Mouse (Mus musculus) forebrain, embryonic 16.5 days (tissue): Measurements from ENCODE around the gene Dcun1d4. TPM values are rescaled to one million over a fixed set of nuclear protein-coding genes. Genes with fewer than 3 reads are reported as not detected.

ENCODE experiments used
- ATAC-seq: fragments of 200-750 bp; cut with Nextera tagmentation; 2 replicates; pipeline ENCODE4 v1.8.0; 2017; ENCODE audit warnings: mild to moderate bottlenecking, moderate library complexity
- H3K27ac ChIP-seq: fragments of 300-500 bp; sonication (generic); 2 replicates; pipeline ENCODE4 v1.5.1; 2014; ENCODE audit warnings: low read length, control low read depth
- H3K27me3 ChIP-seq: fragments of 300-500 bp; sonication (generic); replicated peaks from 2 replicates; pipeline ENCODE4 v1.6.1; 2014; ENCODE audit warnings: low read length; ENCODE audit not compliant: control insufficient read depth, insufficient read depth
- H3K36me3 ChIP-seq: fragments of 300-500 bp; sonication (generic); 2 replicates; pipeline ENCODE4 v1.6.1; 2014; ENCODE audit not compliant: control insufficient read depth, insufficient read depth
- H3K4me1 ChIP-seq: fragments of 300-500 bp; sonication (generic); replicated peaks from 2 replicates; pipeline ENCODE4 v1.6.1; 2014; ENCODE audit warnings: low read length; ENCODE audit not compliant: control insufficient read depth, insufficient read depth
- H3K4me2 ChIP-seq: fragments of 300-500 bp; sonication (generic); 2 replicates; pipeline ENCODE4 v1.6.1; 2014; ENCODE audit warnings: mild to moderate bottlenecking, low read length, control low read depth
- H3K4me3 ChIP-seq: fragments of 300-500 bp; sonication (generic); replicated peaks from 2 replicates; pipeline ENCODE4 v1.5.1; 2014; ENCODE audit warnings: mild to moderate bottlenecking, low read length, control low read depth
- H3K9ac ChIP-seq: fragments of 300-500 bp; sonication (generic); replicated peaks from 2 replicates; pipeline ENCODE4 v1.6.1; 2014; ENCODE audit warnings: low read depth, low read length, control low read depth
- H3K9me3 ChIP-seq: fragments of 300-500 bp; sonication (generic); 2 replicates; pipeline ENCODE4 v1.6.1; 2016; ENCODE audit warnings: low read length; ENCODE audit not compliant: control insufficient read depth
- WGBS: fragments of 180-500 bp; shearing (Covaris S2); extraction: QIAGEN DNeasy Blood & Tissue Kit; methylation state at CpG from one replicate; pipeline ENCODE4 v1.1.7; 2014; 5-methylcytosine and 5-hydroxymethylcytosine counted together
- polyA plus RNA-seq: library from polyadenylated mRNA; unstranded; fragments of >200 nt; fragmentation: Nextera tagmentation; extraction: Ambion mirVana; gene quantifications from 2 replicates; pipeline ENCODE4 v1.2.1, GENCODE M21; 2015

Dcun1d4 gene
- polyA plus RNA-seq, 1 experiment from 2014 or later = 46.5 TPM

DNA sequence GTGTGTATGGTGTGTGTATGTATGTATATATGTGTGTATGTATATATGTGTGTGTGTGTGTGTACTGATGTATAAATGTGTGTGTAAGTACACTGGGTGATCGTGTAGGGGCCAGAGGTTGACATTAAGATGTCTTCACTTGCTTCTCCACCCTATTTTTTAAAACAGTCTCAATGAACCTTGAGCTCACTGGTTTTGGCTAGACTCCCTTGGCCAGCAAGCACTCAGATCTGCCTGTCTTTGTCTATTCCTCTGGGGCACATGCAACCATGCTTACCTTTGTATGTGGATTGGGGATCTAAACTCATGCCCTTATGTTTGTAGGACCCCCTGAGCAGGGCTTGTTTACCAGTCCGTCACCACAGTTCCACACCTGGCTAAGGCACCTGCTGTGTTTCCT is 33.4 kb downstream of the Dcun1d4 start:
- Histone ChIP-seq H3K9me3 (no peaks in the 10 kb centered on the region), H3K4me3 (no peak overlapping the region), H3K27me3 (no peaks in the 10 kb centered on the region), H3K4me1 (no peaks in the 10 kb centered on the region), H3K36me3 (peaks cover 11% of the 10 kb centered on the region), H3K27ac (no peak overlapping the region), H3K9ac (no peak overlapping the region), H3K4me2 (no peak overlapping the region)
- ATAC-seq = no peak
- WGBS = 95% methylated on average over 2 of the region's 2 CpGs

DNA sequence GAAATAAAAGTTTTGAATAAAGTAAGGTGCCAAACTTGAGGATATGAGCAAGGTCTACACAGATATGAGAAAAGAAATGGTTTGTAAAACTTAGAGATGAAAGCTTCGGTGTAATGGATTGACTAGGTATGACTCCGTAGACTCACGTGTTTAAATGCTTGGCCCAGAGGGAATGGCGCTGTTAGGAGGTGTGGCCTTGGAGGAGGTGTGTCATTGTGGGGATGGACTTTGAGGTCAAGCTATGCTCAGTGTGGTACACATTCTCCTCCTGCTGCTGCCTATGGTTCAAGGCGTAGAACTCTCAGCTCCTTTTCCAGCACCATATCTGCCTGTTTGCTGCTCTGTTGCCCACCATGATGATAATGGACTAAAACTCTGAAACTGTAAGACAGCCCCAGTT is 36.5 kb downstream of the Dcun1d4 start:
- no peaks in the 10 kb centered on the region for H3K9me3 ChIP-seq
- H3K4me1 ChIP-seq = no peaks in the 10 kb centered on the region
- 93% methylated on average over 5 of the region's 5 CpGs for WGBS
- no peak for ATAC-seq
- H3K36me3 ChIP-seq = peaks cover 11% of the 10 kb centered on the region
- no peak overlapping the region for H3K9ac ChIP-seq
- H3K4me3 ChIP-seq = no peak overlapping the region
- H3K27me3 ChIP-seq = no peaks in the 10 kb centered on the region
- no peak overlapping the region for H3K27ac ChIP-seq
- no peak overlapping the region for H3K4me2 ChIP-seq

DNA sequence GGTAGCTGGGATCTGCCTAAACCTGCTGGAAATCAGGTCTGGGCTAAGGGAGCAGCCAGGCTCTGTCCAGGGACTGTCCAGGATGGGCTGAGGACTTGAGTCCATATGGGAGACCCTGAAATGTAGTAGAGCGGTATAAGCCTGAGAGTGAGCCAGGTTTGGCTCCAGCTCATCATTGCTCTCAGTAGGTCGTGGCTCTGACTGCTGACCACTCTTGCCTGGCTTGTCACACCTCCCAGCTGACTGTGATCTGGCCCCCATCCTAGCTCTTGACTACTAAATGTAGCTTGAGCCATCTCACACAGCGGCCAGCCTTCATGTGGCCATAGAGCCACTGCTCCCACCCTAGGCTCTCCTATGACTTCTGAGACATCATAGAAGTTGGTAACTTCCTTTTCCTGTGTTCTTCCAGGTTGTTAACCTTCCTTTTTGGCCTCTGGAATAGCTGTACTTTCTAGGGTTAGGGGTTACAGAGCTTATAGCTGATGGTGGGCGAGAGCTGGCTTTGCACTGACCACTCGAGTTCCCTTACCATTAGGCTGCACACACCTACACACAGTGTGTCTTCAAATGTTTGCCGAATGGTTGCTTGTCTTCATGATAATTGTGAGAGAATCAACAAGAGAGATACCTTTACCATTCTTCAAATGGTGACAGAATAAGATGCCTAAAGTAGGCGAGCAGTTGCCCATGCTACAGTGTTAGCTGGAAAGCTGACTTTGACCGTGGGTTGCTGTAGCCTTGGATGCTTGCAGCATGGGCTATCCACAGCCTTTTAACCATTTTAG is 37.8 kb downstream of the Dcun1d4 start:
- Histone ChIP-seq H3K4me3 (no peak overlapping the region), H3K27ac (no peak overlapping the region), H3K4me1 (no peaks in the 10 kb centered on the region), H3K9me3 (no peaks in the 10 kb centered on the region), H3K36me3 (peaks cover 11% of the 10 kb centered on the region), H3K4me2 (no peak overlapping the region), H3K9ac (no peak overlapping the region), H3K27me3 (no peaks in the 10 kb centered on the region)
- WGBS = 94% methylated on average over 8 of the region's 8 CpGs
- ATAC-seq = no peak

DNA sequence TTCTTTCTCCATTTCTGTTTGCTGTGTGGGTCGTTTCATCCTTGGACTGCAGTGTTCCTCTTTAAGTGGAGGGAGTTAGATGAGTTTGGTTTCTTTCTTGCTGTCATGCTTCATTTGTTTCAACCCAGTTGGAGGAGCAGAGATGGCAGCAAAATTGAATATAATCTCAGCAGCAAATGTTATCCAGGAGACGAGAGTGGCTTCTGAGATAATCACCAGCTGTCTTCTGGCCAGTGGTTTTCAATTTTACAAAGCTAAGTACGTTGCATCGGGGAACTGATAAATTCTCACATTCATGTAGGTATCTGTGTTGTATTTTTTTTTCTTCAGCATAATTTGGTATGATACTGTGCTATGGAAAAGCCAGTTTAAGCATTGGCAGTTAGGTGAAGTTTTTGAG is 40.0 kb downstream of the Dcun1d4 start:
- no peak overlapping the region for H3K27ac ChIP-seq
- H3K4me2 ChIP-seq = no peak overlapping the region
- H3K36me3 ChIP-seq = peaks cover 14% of the 10 kb centered on the region
- no peak overlapping the region for H3K9ac ChIP-seq
- WGBS = 83% methylated on average over 4 of the region's 4 CpGs
- H3K4me1 ChIP-seq = no peaks in the 10 kb centered on the region
- H3K9me3 ChIP-seq = no peaks in the 10 kb centered on the region
- no peaks in the 10 kb centered on the region for H3K27me3 ChIP-seq
- H3K4me3 ChIP-seq = no peak overlapping the region
- ATAC-seq = no peak

DNA sequence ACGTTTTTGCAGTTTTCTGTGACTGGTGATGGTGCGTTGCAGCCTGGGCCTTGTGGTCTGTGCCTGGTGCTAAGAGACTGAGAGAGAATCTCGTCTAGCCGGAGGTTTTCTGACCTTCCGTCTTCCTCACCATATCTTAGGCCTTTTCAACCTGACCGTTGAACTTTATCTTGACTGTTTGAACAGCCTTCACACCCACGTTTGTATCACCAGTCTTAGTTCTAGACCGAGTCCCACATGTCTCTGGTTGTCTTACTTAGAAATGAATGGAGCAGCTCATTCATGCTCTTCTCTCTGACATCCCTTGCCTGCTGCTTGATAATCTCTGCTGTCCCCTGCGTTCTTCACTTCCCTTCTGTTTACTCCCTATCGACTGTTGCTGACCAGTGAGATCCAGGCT is 42.4 kb downstream of the Dcun1d4 start:
- no peak for ATAC-seq
- Histone ChIP-seq H3K36me3 (peaks cover 23% of the 10 kb centered on the region), H3K27me3 (no peaks in the 10 kb centered on the region), H3K4me3 (no peak overlapping the region), H3K27ac (no peak overlapping the region), H3K9me3 (no peaks in the 10 kb centered on the region; the same call in 1 of the 2 replicates), H3K9ac (no peak overlapping the region), H3K4me2 (no peak overlapping the region), H3K4me1 (no peaks in the 10 kb centered on the region)
- WGBS = 89% methylated on average over 10 of the region's 10 CpGs

DNA sequence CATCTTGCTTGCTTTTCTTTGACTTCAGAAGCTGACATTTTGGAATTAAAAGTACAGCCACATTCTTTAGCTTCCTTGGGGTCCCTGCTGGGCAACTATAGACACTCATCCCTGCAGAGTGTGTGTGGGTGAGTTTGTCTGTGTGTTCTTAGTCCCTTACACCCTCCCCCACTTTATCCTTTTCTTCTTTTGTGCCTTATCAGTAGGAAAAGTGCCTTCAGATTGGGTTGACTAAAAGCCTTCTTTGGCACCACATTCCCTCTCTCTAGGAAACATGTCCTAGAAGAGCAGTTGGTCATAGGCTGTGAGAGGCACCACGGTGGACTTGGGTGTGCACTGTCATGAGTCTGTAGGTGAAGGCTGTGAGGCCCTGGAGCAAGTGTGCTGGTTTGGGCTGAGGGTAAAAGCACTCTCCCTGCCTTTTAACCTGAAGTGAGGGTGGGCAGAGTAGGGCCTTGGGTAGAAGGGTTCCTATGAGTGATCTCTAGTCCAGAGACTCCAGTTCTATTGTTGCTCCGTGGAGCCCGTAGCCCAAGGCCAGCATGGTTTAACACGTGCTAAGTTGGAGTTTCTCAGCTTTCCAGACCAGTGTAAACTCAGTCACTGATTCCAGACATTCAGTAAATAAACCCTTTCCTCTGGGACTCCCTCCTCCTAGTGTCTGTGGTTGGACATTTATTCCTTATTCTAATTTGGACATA is 43.6 kb downstream of the Dcun1d4 start:
- Histone ChIP-seq H3K4me1 (no peaks in the 10 kb centered on the region), H3K4me3 (no peak overlapping the region), H3K9ac (no peak overlapping the region), H3K27me3 (no peaks in the 10 kb centered on the region), H3K9me3 (no peaks in the 10 kb centered on the region; the same call in 1 of the 2 replicates), H3K27ac (no peak overlapping the region), H3K36me3 (peaks cover 23% of the 10 kb centered on the region), H3K4me2 (no peak overlapping the region)
- ATAC-seq = no peak
- WGBS = 88% methylated on average over 4 of the region's 4 CpGs

DNA sequence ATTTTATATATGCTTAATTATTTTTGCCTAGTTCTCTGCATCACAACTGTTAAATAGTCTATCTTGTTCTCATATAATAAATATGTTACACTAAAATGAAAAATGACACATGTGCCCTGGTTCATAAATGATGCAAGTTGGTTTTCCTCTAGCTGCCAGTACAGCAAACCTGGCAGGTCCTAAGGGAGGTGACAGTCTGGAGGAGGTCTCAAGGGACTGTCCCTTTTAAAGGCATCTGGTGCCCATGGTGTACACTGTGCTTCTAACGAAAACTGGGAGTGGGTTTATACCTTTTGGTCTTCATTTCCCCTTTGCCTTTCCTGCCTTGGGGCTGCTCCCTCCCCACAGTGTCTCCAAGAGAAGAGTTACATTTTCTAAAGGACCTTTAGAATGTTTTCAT is 51.4 kb downstream of the Dcun1d4 start:
- no peak for ATAC-seq
- no peak overlapping the region for H3K4me3 ChIP-seq
- H3K27me3 ChIP-seq = no peaks in the 10 kb centered on the region
- peaks cover 12% of the 10 kb centered on the region for H3K36me3 ChIP-seq
- H3K9ac ChIP-seq = no peak overlapping the region
- no peak overlapping the region for H3K4me2 ChIP-seq
- no peaks in the 10 kb centered on the region for H3K9me3 ChIP-seq
- no peak overlapping the region for H3K27ac ChIP-seq
- no peaks in the 10 kb centered on the region for H3K4me1 ChIP-seq
- 87% methylated on average over 1 of the region's 1 CpGs for WGBS

DNA sequence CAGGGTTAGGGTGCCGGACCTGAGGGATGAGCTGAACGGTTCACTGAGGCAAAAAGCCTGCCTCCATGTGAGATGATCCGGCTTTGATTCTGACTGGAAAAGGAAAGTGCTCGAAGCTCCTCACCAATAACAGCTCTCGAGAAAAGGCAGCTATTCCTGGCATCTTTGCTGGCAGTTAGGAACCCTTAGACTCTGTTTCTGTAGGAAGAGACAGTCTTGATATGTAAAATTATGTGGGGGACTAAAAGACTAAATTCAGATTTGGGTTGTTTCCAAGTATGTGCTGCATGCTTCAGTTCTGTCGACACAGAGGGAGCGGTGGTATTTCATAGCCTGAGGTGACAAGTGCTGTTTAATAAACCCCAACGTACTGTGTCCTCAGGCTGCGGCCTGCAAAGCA is 52.1 kb downstream of the Dcun1d4 start:
- H3K9me3 ChIP-seq = no peaks in the 10 kb centered on the region
- peaks cover 12% of the 10 kb centered on the region for H3K36me3 ChIP-seq
- no peak overlapping the region for H3K4me2 ChIP-seq
- no peak overlapping the region for H3K4me3 ChIP-seq
- no peak for ATAC-seq
- H3K4me1 ChIP-seq = no peaks in the 10 kb centered on the region
- 82% methylated on average over 9 of the region's 9 CpGs for WGBS
- no peak overlapping the region for H3K9ac ChIP-seq
- no peak overlapping the region for H3K27ac ChIP-seq
- no peaks in the 10 kb centered on the region for H3K27me3 ChIP-seq

DNA sequence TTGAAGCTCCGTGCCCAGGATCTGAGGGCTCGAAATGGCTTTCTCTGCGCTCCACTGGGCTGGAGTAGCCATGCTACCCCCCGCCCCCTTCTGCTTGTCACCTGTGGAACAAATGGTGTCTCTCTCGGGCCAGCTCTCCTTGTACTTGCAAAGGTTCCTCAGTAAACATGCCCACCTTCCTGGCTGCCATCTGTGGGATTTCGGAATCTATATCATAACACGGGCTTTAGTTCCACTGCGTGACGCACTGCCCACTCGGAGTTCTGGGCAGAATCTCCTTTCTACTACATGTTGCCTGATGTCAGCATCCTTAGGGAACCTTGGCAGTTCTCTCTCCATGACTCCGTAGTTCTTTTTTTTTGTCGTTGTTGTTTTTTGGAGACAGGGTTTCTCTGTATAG is 56.9 kb downstream of the Dcun1d4 start:
- H3K4me3 ChIP-seq = no peak overlapping the region
- H3K27ac ChIP-seq = no peak overlapping the region
- no peaks in the 10 kb centered on the region for H3K27me3 ChIP-seq
- 93% methylated on average over 12 of the region's 12 CpGs for WGBS
- no peak overlapping the region for H3K9ac ChIP-seq
- no peak overlapping the region for H3K4me2 ChIP-seq
- H3K36me3 ChIP-seq = peaks cover 14% of the 10 kb centered on the region
- H3K4me1 ChIP-seq = no peaks in the 10 kb centered on the region
- no peak for ATAC-seq
- no peaks in the 10 kb centered on the region for H3K9me3 ChIP-seq
